In genomic region chr11:106491393-106491792, GRCm38 (mm10) we compare ENCODE assay signal across 9 mouse cellular contexts. TPM values are rescaled to one million over a fixed set of nuclear protein-coding genes. Genes with fewer than 3 reads are reported as not detected.
DNase-seq lines count a peak whose midpoint lies in the region; ATAC-seq and TF ChIP-seq lines count a peak whose summit lies in the region.
"Had no signal": no experiment of that assay in that cellular context is flagged by ENCODE, and none has a peak within 500 bp of the region (broad histone marks: within the 10 kb centered on the region; RNA-seq: fewer than 3 reads in every experiment).

No protein-coding gene starts in this region.

- peak; percentile 85 for DNase-seq in hindbrain, embryonic 14.5 days (ENCODE audit: low spot score)
- DNase-seq in A20 (ENCODE audit: low read depth, low spot score): peak; percentile 86
- peak; percentile 79 for DNase-seq in T-cell, adult 2 months (ENCODE audit: low spot score)
- DNase-seq in embryo, embryonic 10.5 days (ENCODE audit: low spot score): peak; percentile 95
- peak; percentile 70 to 76 for DNase-seq in kidney, adult 8-10 months
- peak; percentile 94 for DNase-seq in midbrain, postnatal 0 days (ENCODE audit: low spot score)
- DNase-seq in ovary, adult 18-20 months (ENCODE audit: low spot score): no peak

- H3K4me3 ChIP-seq in hindbrain, embryonic 14.5 days (replicated peaks; ENCODE audit: low read length): no peak overlapping the region
- no peak overlapping the region for H3K4me3 ChIP-seq in hindbrain, embryonic 16.5 days (ENCODE audit: low read length)
- H3K4me3 ChIP-seq in midbrain, postnatal 0 days (ENCODE audit: low read depth, low read length): no peak overlapping the region
- H3K4me3 ChIP-seq: embryonic facial prominence, embryonic 15.5 days had no signal

- H3K27me3 ChIP-seq in hindbrain, embryonic 14.5 days (ENCODE audit: control insufficient read depth, insufficient read depth, low read length): no peaks in the 10 kb centered on the region
- no peaks in the 10 kb centered on the region for H3K27me3 ChIP-seq in hindbrain, embryonic 16.5 days (replicated peaks; ENCODE audit: control insufficient read depth, insufficient read depth, low read length)
- no peaks in the 10 kb centered on the region for H3K27me3 ChIP-seq in midbrain, postnatal 0 days (ENCODE audit: insufficient read depth, low read length)
- H3K27me3 ChIP-seq: embryonic facial prominence, embryonic 15.5 days had no signal

- no peak overlapping the region for H3K4me2 ChIP-seq in hindbrain, embryonic 14.5 days (replicated peaks)
- H3K4me2 ChIP-seq in hindbrain, embryonic 16.5 days (ENCODE audit: low read length): no peak overlapping the region
- H3K4me2 ChIP-seq in midbrain, postnatal 0 days (ENCODE audit: low read depth, low read length, poor library complexity, severe bottlenecking): no peak overlapping the region
- H3K4me2 ChIP-seq: embryonic facial prominence, embryonic 15.5 days had no signal

- H3K9ac ChIP-seq in hindbrain, embryonic 14.5 days: no peak overlapping the region
- no peak overlapping the region for H3K9ac ChIP-seq in hindbrain, embryonic 16.5 days (ENCODE audit: low read depth, low read length)
- H3K9ac ChIP-seq in midbrain, postnatal 0 days (replicated peaks; ENCODE audit: low read length, poor library complexity, severe bottlenecking): no peak overlapping the region
- H3K9ac ChIP-seq: embryonic facial prominence, embryonic 15.5 days had no signal

- ATAC-seq in hindbrain, embryonic 14.5 days (ENCODE audit: low FRiP score): no peak
- no peak for ATAC-seq in hindbrain, embryonic 16.5 days
- ATAC-seq in midbrain, postnatal 0 days (ENCODE audit: low FRiP score): no peak

- H3K9me3 ChIP-seq in hindbrain, embryonic 14.5 days (ENCODE audit: control insufficient read depth, low read length): no peaks in the 10 kb centered on the region
- H3K9me3 ChIP-seq in hindbrain, embryonic 16.5 days (ENCODE audit: control insufficient read depth, low read length): no peaks in the 10 kb centered on the region
- no peaks in the 10 kb centered on the region for H3K9me3 ChIP-seq in midbrain, postnatal 0 days (ENCODE audit: low read length)
- H3K9me3 ChIP-seq: embryonic facial prominence, embryonic 15.5 days had no signal

- peaks cover 3% of the 10 kb centered on the region for H3K4me1 ChIP-seq in hindbrain, embryonic 14.5 days (replicated peaks; ENCODE audit: control insufficient read depth, insufficient read depth, low read length)
- H3K4me1 ChIP-seq in hindbrain, embryonic 16.5 days (ENCODE audit: control insufficient read depth, insufficient read depth, low read depth, low read length): peaks cover 4% of the 10 kb centered on the region
- no peaks in the 10 kb centered on the region; the same call in 1 of the 2 replicates for H3K4me1 ChIP-seq in midbrain, postnatal 0 days (ENCODE audit: insufficient read depth, low read length)

- WGBS in hindbrain, embryonic 14.5 days: 1% methylated on average over 3 of the region's 3 CpGs
- WGBS in hindbrain, embryonic 16.5 days: 2% methylated on average over 3 of the region's 3 CpGs
- WGBS in midbrain, postnatal 0 days: under 1% methylated on average over 3 of the region's 3 CpGs

- no peaks in the 10 kb centered on the region for H3K36me3 ChIP-seq in hindbrain, embryonic 14.5 days (replicated peaks; ENCODE audit: control insufficient read depth, insufficient read depth)
- no peaks in the 10 kb centered on the region for H3K36me3 ChIP-seq in hindbrain, embryonic 16.5 days (ENCODE audit: control insufficient read depth, insufficient read depth, low read length)
- no peaks in the 10 kb centered on the region for H3K36me3 ChIP-seq in midbrain, postnatal 0 days (ENCODE audit: insufficient read depth, low read length)
- H3K36me3 ChIP-seq: embryonic facial prominence, embryonic 15.5 days had no signal

- peak; percentile 86 for TF ChIP-seq CTCF in midbrain, postnatal 0 days (IDR thresholded peaks at IDR 0.05)

- H3K27ac ChIP-seq in hindbrain, embryonic 14.5 days: no peak overlapping the region
- no peak overlapping the region for H3K27ac ChIP-seq in hindbrain, embryonic 16.5 days (ENCODE audit: low read depth, low read length)
- H3K27ac ChIP-seq in midbrain, postnatal 0 days (ENCODE audit: low read depth, low read length): no peak overlapping the region
- H3K27ac ChIP-seq: embryonic facial prominence, embryonic 15.5 days had no signal

RNA-seq across cellular contexts. Expression of gene Ern1, which starts 3.7 kb away (rescaled TPM):
- 5.0 and 7.2 TPM in 2 replicates for polyA plus RNA-seq in hindbrain, embryonic 14.5 days (2014; fragmentation: Nextera tagmentation; extraction: Ambion mirVana)
- 3.3 and 4.8 TPM in 2 replicates for polyA plus RNA-seq in hindbrain, embryonic 16.5 days (2015; fragmentation: Nextera tagmentation; extraction: Ambion mirVana)
- total RNA-seq in midbrain, postnatal 0 days (2014; rRNA removed): 10.1 and 10.3 TPM in 2 replicates
- 2.2 and 3.7 TPM in 2 replicates for polyA plus RNA-seq in midbrain, postnatal 0 days (2015; fragmentation: Nextera tagmentation; extraction: Ambion mirVana)
